Mouse (Mus musculus) cerebellum, adult 11 months (tissue): Measurements from ENCODE around the gene Fras1.

Experiments
- DNase-seq: peaks from one replicate; pipeline ENCODE4 v3.0.0; 2022

The Fras1 gene

GRCm38 (mm10) chr5:96492497-96492896 is 118.7 kb downstream of the Fras1 start:
- no peak for DNase-seq

GRCm38 (mm10) chr5:96494502-96495292 is 120.9 kb downstream of the Fras1 start:
- DNase-seq: no peak

GRCm38 (mm10) chr5:96498083-96498482 is 124.3 kb downstream of the Fras1 start:
- DNase-seq: no peak

GRCm38 (mm10) chr5:96501783-96502182 is 128.0 kb downstream of the Fras1 start:
- DNase-seq: no peak

- no peak for DNase-seq
Observed at GRCm38 (mm10) chr5:96502400-96502799, 128.6 kb downstream of the Fras1 start.

GRCm38 (mm10) chr5:96511005-96511404 is 137.2 kb downstream of the Fras1 start:
- no peak for DNase-seq

- DNase-seq: no peak
Observed at GRCm38 (mm10) chr5:96513327-96513726, 139.6 kb downstream of the Fras1 start.

- DNase-seq: no peak
Observed at GRCm38 (mm10) chr5:96515860-96516311, 142.1 kb downstream of the Fras1 start.

- DNase-seq: no peak
Observed at GRCm38 (mm10) chr5:96516329-96516728, 142.6 kb downstream of the Fras1 start.

GRCm38 (mm10) chr5:96521541-96521940 is 147.8 kb downstream of the Fras1 start:
- no peak for DNase-seq

GRCm38 (mm10) chr5:96522909-96523409 is 149.2 kb downstream of the Fras1 start:
- DNase-seq: no peak

GRCm38 (mm10) chr5:96528296-96528695 is 154.5 kb downstream of the Fras1 start:
- no peak for DNase-seq

GRCm38 (mm10) chr5:96530516-96530915 is 156.8 kb downstream of the Fras1 start:
- DNase-seq: no peak

- no peak for DNase-seq
Observed at GRCm38 (mm10) chr5:96531962-96532361, 158.2 kb downstream of the Fras1 start.

- no peak for DNase-seq
Observed at GRCm38 (mm10) chr5:96536527-96536926, 162.8 kb downstream of the Fras1 start.

GRCm38 (mm10) chr5:96536937-96537336 is 163.2 kb downstream of the Fras1 start:
- no peak for DNase-seq

- DNase-seq: no peak
Observed at GRCm38 (mm10) chr5:96544112-96544511, 170.4 kb downstream of the Fras1 start.

GRCm38 (mm10) chr5:96545994-96546393 is 172.2 kb downstream of the Fras1 start:
- DNase-seq: no peak

GRCm38 (mm10) chr5:96554940-96555679 is 181.4 kb downstream of the Fras1 start:
- DNase-seq: no peak

GRCm38 (mm10) chr5:96558049-96558804 is 184.5 kb downstream of the Fras1 start:
- no peak for DNase-seq

- DNase-seq: no peak
Observed at GRCm38 (mm10) chr5:96574586-96574985, 200.8 kb downstream of the Fras1 start.

GRCm38 (mm10) chr5:96578705-96579104 is 204.9 kb downstream of the Fras1 start:
- DNase-seq: no peak

- DNase-seq: no peak
Observed at GRCm38 (mm10) chr5:96579938-96580337, 206.2 kb downstream of the Fras1 start.
